Mouse (Mus musculus): ENCODE data around the gene Samd4b. TPM values are rescaled to one million over a fixed set of nuclear protein-coding genes. Genes with fewer than 3 reads are reported as not detected.

Gene Samd4b
- polyA plus RNA-seq, 1 experiment from 2014 or later, result 10.0 TPM

DNA sequence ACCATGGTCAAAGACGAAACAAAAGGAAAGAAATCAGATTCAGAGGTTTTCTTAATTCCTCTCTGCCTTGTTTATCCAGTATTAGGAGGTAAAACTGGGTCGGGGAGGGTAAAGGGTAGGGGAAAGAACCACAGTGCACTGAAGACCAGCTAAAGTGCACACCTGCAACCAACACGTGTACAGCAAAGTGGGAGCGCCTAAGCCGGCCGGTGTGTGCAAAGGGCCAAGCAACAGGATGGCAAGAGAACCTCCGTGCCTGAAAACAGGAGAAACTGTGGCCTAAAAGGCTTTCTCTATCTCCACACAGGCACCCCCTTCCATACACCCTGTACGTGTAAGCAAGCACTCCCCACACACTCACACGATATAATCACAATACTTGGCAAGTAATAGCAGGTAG is 212.7 kb downstream of the Samd4b start:
- no peak overlapping the region for H3K4me2 ChIP-seq
- WGBS (ENCODE audit: insufficient replicate concordance), result 82% methylated on average over 9 of the region's 9 CpGs
- no peaks in the 10 kb centered on the region for H3K9me3 ChIP-seq (replicated peaks)

DNA sequence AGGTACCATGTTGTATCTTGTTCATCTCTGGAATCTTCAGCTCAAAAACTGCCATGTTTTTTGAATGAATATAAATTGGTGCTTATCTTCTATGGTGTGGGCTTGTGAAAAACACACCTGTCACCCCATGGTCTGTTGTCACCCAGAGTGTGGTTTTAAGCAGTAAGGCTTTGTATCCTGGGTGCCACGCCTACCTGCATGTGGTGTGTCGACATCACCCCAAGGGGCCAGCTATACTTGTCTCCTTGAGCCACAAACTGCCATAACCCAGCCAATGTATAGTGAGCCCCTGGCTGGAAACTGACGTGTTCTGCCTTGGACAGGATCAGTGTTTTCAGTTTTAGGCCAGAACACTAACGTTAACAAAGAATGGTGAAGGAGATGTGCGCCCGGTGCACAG is 213.8 kb downstream of the Samd4b start:
- 60% methylated on average over 6 of the region's 6 CpGs for WGBS (ENCODE audit: insufficient replicate concordance)
- no peaks in the 10 kb centered on the region for H3K27me3 ChIP-seq (replicated peaks)
- H3K4me3 ChIP-seq, result no peak overlapping the region
- no peaks in the 10 kb centered on the region for H3K9me3 ChIP-seq (replicated peaks)
- no peak for ATAC-seq
- no peak overlapping the region for H3K9ac ChIP-seq
- peaks cover 28% of the 10 kb centered on the region for H3K36me3 ChIP-seq
- H3K27ac ChIP-seq, result peak overlapping the region; percentile 92; the same call in 1 of the 2 replicates
- H3K4me1 ChIP-seq, result peaks cover 77% of the 10 kb centered on the region
- H3K4me2 ChIP-seq, result no peak overlapping the region

More for the DNA sequence above, 212.7 kb downstream of the Samd4b start:
- Histone ChIP-seq H3K4me1 (peaks cover 67% of the 10 kb centered on the region), H3K27ac (no peak overlapping the region; the same call in 1 of the 2 replicates), H3K4me3 (no peak overlapping the region), H3K27me3 (replicated peaks) (no peaks in the 10 kb centered on the region), H3K36me3 (peaks cover 39% of the 10 kb centered on the region), H3K9ac (no peak overlapping the region)
- no peak for ATAC-seq

DNA sequence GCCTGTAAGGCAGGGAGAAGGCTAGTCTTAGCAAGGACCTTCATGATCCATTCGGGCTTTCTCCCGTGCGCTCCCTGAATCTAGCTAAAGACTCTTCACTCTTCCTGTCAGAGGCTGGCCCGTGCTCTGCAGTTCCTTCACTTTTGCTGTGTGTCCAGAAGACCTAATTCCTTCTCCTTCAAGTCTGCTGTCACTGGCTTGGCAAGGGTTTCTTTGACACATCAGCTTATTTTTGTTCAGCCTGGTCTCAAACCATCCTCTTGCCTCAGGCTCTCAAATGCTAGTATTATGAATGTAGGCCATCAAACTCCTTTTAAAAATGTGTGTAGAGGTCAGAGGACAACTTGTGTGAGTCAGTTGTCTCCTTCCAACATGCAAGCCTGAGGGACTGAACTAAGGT is 214.3 kb downstream of the Samd4b start:
- no peaks in the 10 kb centered on the region for H3K27me3 ChIP-seq (replicated peaks)
- no peak overlapping the region for H3K4me3 ChIP-seq
- 47% methylated on average over 4 of the region's 4 CpGs for WGBS (ENCODE audit: insufficient replicate concordance)
- H3K36me3 ChIP-seq, result peaks cover 23% of the 10 kb centered on the region
- peak overlapping the region; percentile 86; the same call in 1 of the 2 replicates for H3K4me2 ChIP-seq
- ATAC-seq, result no peak
- H3K4me1 ChIP-seq, result peaks cover 79% of the 10 kb centered on the region
- H3K9me3 ChIP-seq (replicated peaks), result no peaks in the 10 kb centered on the region
- no peak overlapping the region for H3K9ac ChIP-seq
- peak overlapping the region; percentile 92 for H3K27ac ChIP-seq

DNA sequence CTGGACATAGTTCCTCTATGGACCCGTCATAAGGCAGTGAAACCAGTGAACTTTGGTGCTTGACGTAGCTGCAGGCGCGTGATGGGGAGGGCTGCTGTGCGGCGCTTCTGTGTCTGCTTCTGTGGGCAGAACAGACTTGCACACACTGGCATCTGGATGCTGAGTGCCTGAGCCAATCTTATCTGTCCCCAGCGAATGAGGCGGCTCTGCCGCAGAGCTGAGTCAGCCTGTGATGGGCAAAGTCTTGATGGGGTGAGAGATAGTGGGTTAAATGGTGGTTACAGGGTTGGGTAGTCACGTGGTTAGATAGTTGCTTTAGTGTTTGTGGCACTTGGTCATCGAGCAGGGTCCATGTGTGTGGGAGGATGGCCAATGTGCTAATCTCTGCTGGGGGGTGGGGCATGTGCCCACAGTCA is 215.0 kb downstream of the Samd4b start:
- 1% methylated on average over 11 of the region's 11 CpGs for WGBS (ENCODE audit: insufficient replicate concordance)
- peak; percentile 60 for ATAC-seq
- Histone ChIP-seq H3K9ac (peak overlapping the region; percentile 83), H3K27ac (peak overlapping the region; percentile 92), H3K27me3 (replicated peaks) (no peaks in the 10 kb centered on the region), H3K4me2 (peak overlapping the region; percentile 86), H3K4me3 (peak overlapping the region; percentile 56), H3K9me3 (replicated peaks) (no peaks in the 10 kb centered on the region), H3K36me3 (peaks cover 18% of the 10 kb centered on the region), H3K4me1 (peaks cover 79% of the 10 kb centered on the region)

DNA sequence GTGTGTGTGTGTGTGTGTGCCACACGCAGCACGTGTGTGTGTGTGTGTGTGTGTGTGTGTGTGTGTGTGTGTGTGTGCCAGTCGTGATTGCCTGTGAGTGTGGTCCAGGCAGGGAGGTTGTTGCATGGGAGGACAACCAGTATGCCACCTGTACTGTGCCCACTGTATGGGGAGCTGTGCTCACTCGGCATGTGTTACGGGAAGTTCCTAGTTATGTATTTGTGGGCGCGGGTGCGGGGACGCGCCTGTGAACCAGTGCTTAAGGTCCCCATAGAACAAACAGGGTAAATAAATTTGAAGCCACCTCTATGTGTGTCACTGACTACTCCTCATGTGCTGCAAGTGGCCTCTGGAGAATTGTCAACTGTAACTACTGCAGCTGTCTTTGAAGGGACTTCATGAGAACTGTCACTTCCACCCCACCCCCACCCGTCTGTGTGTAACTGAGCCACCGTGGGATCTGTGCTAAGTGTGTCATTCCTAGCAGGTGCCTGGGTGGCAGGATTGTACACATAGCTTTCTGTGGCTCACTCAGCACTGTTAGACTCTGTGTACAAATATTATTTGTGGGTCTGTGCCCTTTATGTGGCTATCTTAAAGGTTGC is 215.5 kb downstream of the Samd4b start:
- Histone ChIP-seq H3K27me3 (replicated peaks) (no peaks in the 10 kb centered on the region), H3K4me1 (peaks cover 82% of the 10 kb centered on the region), H3K9ac (peak overlapping the region; percentile 83), H3K4me3 (peak overlapping the region; percentile 56), H3K27ac (peak overlapping the region; percentile 92), H3K9me3 (replicated peaks) (no peaks in the 10 kb centered on the region), H3K4me2 (peak overlapping the region; percentile 86), H3K36me3 (peaks cover 18% of the 10 kb centered on the region)
- ATAC-seq, result 0 out of 2 replicates have a peak, but pooled peaks have one; percentile 2
- WGBS (ENCODE audit: insufficient replicate concordance), result 10% methylated on average over 9 of the region's 12 CpGs

DNA sequence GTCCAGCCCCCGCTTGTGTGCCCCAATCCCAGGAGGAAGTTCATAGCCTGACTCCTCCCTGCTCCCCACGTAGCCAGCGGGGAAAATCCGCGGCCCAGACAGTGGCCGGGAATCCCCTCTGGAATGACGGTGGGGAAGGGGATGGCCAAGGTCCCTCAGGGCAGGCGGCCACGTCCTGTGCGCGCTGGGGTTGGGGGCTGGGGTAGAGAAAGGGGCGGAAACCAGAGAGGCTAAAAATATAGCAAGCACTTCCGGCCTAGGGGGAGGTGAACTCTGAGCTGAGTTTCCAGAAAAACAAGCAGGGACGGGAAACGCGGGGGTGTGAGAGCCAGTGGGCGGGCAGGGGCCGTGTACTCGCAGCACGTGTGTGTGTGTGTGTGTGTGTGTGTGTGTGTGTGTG is 216.0 kb downstream of the Samd4b start:
- Histone ChIP-seq H3K4me3 (peak overlapping the region; percentile 56), H3K27ac (peak overlapping the region; percentile 92), H3K27me3 (replicated peaks) (no peaks in the 10 kb centered on the region), H3K4me1 (peaks cover 87% of the 10 kb centered on the region), H3K9ac (peak overlapping the region; percentile 83), H3K36me3 (peaks cover 17% of the 10 kb centered on the region), H3K9me3 (replicated peaks) (no peaks in the 10 kb centered on the region), H3K4me2 (peak overlapping the region; percentile 86)
- peak; percentile 14 for ATAC-seq
- 0% methylated on average over 20 of the region's 20 CpGs for WGBS (ENCODE audit: insufficient replicate concordance)

DNA sequence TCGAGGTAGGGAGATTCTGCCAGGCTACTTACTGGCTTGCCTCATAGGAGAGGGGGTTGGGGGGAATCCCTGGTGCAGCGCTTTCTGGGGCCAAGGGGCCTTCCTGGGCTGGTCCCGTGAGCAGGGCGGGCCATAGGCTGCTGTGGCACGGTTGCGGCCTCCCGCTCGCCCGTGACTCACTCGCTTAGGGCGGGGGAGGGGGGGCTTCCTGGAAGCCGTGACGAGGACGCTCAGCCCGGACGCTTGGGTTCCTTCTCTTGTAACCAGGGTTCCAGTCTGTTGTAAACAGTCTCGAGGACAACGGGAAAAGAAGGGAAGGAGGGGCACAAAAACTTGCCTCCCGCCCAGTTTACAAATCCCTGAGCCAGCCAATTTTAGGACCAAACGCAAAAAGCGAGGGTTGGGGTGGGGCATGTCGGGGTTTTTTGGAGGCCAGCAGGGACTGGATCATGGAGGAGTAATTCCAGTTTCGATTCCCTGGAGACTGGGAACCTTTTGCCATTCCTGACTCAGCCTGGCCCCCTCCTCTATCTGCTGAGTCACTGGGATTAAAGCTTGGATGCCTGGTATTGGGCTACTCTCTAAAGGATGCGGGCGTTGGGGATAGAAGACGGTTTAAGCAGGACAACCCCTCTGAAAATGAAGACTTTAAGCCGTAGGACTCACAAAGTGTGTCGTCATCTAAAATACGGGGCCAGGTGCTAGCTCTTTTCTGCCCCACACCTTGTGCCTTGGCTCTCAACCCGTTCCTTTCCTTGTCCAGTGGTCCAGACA is 216.7 kb downstream of the Samd4b start:
- 3% methylated on average over 30 of the region's 30 CpGs for WGBS (ENCODE audit: insufficient replicate concordance)
- ATAC-seq, result peak; percentile 48

DNA sequence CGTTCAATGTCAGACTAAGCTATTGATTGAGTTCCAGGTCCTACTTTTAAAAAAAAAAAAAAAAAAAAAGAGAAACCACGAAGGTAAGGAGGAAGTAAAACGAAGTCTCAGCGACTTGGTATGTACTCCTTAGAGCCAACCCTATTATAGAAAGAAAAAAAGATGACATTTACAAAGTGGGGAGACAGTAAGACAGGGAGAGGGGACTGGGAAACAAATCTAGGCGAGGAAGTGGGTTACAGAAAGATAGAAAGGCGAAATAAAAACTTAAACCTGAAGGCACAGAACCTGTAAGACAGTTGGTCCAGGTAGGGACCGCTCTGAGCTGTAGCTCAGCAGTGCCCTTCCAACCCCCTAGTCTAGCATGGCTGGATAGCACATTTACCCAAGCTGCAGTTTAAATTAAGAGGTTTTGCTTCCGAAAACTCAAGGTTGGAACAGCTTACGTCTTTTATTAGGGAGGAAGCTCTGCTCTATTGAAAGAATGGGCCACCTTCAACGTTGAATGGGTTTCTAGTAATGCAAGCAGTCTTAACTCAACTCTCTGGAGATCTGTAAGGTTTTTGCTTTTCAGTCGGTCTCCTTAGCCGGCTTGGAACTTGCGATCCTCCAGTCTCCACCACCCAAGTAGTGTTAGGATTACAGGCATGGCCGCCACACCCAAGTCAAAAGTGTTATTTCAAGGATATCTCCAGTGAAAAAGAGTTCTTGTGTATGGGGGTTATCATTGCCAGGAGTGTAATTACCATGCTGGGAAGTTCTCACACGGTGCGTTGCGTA is 217.5 kb downstream of the Samd4b start, which contains the start of gene Zfp36:
TSS of gene Zfp36 (minus strand) at position 17 of the 780 bp plus-strand sequence.
- peak within 1 kb of the TSS; percentile 92 for H3K4me2 ChIP-seq
- no peaks in the 10 kb centered on the region for H3K9me3 ChIP-seq (replicated peaks)
- H3K4me3 ChIP-seq, result peak within 1 kb of the TSS; percentile 69
- peak within 1 kb of the TSS; percentile 83 for H3K9ac ChIP-seq
- WGBS (ENCODE audit: insufficient replicate concordance), result 28% methylated on average over 17 of the region's 17 CpGs
- no peaks in the 10 kb centered on the region for H3K27me3 ChIP-seq (replicated peaks)
- no peak for ATAC-seq
- H3K27ac ChIP-seq, result peak within 1 kb of the TSS; percentile 92
- H3K4me1 ChIP-seq, result peaks cover 90% of the 10 kb centered on the region
- peaks cover 9% of the 10 kb centered on the region for H3K36me3 ChIP-seq

More for the DNA sequence above, 216.7 kb downstream of the Samd4b start:
- H3K27ac ChIP-seq, result peak overlapping the region; percentile 92
- peak overlapping the region; percentile 56 for H3K4me3 ChIP-seq
- no peaks in the 10 kb centered on the region for H3K9me3 ChIP-seq (replicated peaks)
- H3K27me3 ChIP-seq (replicated peaks), result no peaks in the 10 kb centered on the region
- H3K9ac ChIP-seq, result peak overlapping the region; percentile 83
- H3K36me3 ChIP-seq, result peaks cover 16% of the 10 kb centered on the region
- peaks cover 92% of the 10 kb centered on the region for H3K4me1 ChIP-seq
- peak overlapping the region; percentile 86 for H3K4me2 ChIP-seq

DNA sequence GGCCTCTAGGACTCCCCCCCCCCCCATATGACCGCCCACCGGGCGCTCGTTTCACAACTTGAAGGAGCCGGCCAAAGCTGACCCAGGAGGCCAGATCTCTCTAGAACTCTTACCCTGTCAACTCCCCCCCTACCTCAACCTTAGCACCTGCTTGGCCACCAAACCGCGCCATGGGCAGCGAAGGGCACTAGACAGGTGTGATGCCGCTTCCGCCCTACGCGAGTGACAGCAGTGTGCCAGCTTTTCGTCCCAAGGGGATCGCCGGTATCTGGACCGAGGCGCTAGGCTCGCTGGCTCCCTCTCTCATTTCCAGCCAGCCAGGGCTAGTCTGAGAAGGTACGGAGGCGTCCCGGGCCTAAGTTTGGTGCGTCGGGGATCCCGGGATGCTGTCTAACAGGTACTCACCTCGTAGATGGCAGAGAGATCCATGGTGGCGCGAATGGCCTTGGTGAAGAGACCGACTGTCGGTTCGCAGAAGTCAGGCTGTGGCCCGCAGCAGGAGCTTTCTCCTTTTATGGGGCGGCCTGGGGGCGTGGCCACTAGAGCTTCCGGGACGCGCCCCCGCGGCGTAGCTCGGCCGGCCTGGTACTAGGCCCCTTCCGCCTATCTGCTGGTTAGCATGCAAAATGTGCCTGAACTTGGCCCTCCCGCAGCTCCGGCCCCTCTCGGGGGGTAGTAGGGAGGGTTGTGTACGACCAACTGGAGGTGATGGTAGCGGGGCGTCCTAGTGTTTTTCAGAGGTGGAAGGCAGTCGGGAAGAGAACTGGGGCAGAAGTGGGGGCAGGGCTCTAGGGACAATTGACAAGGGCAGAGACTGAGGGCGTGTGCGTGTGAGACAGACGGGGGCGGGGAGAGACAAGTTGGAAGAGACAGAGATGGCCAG is 218.9 kb downstream of the Samd4b start:
- Histone ChIP-seq H3K27me3 (replicated peaks) (no peaks in the 10 kb centered on the region), H3K9ac (peak overlapping the region; percentile 83), H3K9me3 (replicated peaks) (no peaks in the 10 kb centered on the region), H3K4me1 (peaks cover 96% of the 10 kb centered on the region), H3K4me2 (peak overlapping the region; percentile 92), H3K4me3 (peak overlapping the region; percentile 69), H3K36me3 (peaks cover 9% of the 10 kb centered on the region), H3K27ac (peak overlapping the region; percentile 92)
- WGBS (ENCODE audit: insufficient replicate concordance), result under 1% methylated on average over 53 of the region's 53 CpGs
- peak; percentile 76 for ATAC-seq

DNA sequence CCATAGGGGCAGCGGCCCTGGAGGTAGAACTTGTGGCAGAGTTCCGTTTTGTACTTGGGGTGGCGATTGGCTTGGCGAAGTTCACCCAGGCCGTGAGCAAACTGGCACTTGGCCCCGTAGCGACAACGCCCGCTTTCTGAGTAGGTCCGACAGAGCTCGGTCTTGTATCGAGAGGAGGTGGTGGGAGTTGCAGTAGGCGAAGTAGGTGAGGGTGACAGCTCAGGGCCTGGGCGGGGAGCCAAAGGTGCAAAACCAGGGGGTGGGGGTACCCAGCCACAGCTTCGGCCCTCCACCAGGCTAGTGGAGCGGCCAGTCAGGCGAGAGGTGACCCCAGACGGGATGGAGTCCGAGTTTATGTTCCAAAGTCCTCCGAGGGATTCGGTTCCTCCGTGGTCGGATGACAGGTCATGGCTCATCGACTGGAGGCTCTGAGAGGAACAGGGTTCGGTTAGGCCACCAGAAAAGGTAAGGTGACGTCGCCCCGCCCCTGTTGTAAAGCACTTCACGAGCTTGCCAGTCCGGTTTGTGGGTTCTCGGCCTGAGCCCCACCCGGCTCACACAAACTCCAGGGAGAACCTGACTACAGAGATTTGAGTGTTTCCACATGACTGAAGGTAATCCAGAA is 219.8 kb downstream of the Samd4b start:
- H3K4me2 ChIP-seq, result peak overlapping the region; percentile 92
- H3K9me3 ChIP-seq (replicated peaks), result no peaks in the 10 kb centered on the region
- H3K9ac ChIP-seq, result peak overlapping the region; percentile 83
- 19% methylated on average over 32 of the region's 32 CpGs for WGBS (ENCODE audit: insufficient replicate concordance)
- peak overlapping the region; percentile 92 for H3K27ac ChIP-seq
- peaks cover 9% of the 10 kb centered on the region for H3K36me3 ChIP-seq
- peak overlapping the region; percentile 69 for H3K4me3 ChIP-seq
- no peak for ATAC-seq
- H3K27me3 ChIP-seq (replicated peaks), result no peaks in the 10 kb centered on the region
- peaks cover 94% of the 10 kb centered on the region for H3K4me1 ChIP-seq
